In the genomic region with DNA sequence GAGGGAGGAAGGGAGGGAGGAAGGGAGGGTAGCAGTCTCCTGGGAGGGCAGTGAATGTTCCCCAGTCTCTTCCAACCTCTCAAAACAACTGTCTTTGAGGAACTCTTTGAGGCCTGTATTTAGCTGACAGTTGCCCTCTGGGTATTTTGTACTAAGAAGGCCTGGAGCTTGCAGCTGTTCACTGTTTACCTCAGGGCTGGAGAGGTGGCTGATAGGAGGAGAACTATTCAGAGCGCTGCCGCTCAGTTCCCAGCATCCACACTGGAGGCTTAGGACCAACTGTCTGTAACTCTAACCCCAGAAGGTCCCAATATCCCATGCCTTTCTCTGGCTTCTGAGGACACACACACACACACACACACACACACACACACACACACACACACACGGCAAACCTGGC, we compare ENCODE assay signal across 21 mouse cellular contexts. TPM values are rescaled to one million over a fixed set of nuclear protein-coding genes. Genes with fewer than 3 reads are reported as not detected.
DNase-seq lines count a peak whose midpoint lies in the region; ATAC-seq and TF ChIP-seq lines count a peak whose summit lies in the region.
"Had no signal": no experiment of that assay in that cellular context is flagged by ENCODE, and none has a peak within 500 bp of the region (broad histone marks: within the 10 kb centered on the region; RNA-seq: fewer than 3 reads in every experiment).

No protein-coding gene starts in this region.

- H3K4me3 ChIP-seq in lung, embryonic 14.5 days (ENCODE audit: low read depth, low read length): no peak overlapping the region
- no peak overlapping the region for H3K4me3 ChIP-seq in embryonic facial prominence, embryonic 14.5 days (ENCODE audit: low read depth, low read length)
- no peak overlapping the region for H3K4me3 ChIP-seq in forebrain, postnatal 0 days (ENCODE audit: low read depth, low read length)
- H3K4me3 ChIP-seq in midbrain, embryonic 13.5 days (replicated peaks): no peak overlapping the region
- H3K4me3 ChIP-seq: lung, embryonic 15.5 days had no signal

- no peaks in the 10 kb centered on the region for H3K27me3 ChIP-seq in lung, embryonic 14.5 days (ENCODE audit: insufficient read depth, low read length)
- H3K27me3 ChIP-seq in embryonic facial prominence, embryonic 14.5 days (replicated peaks; ENCODE audit: control insufficient read depth, insufficient read depth, low read length): no peaks in the 10 kb centered on the region
- no peaks in the 10 kb centered on the region for H3K27me3 ChIP-seq in forebrain, postnatal 0 days (ENCODE audit: insufficient read depth, low read length)
- no peaks in the 10 kb centered on the region for H3K27me3 ChIP-seq in midbrain, embryonic 13.5 days
- H3K27me3 ChIP-seq: lung, embryonic 15.5 days had no signal

- peaks cover 25% of the 10 kb centered on the region for H3K4me1 ChIP-seq in lung, embryonic 14.5 days (ENCODE audit: insufficient read depth)
- H3K4me1 ChIP-seq in embryonic facial prominence, embryonic 14.5 days (ENCODE audit: control insufficient read depth, insufficient read depth, low read length): peaks cover 10% of the 10 kb centered on the region
- H3K4me1 ChIP-seq in forebrain, postnatal 0 days (ENCODE audit: insufficient read depth): peaks cover 22% of the 10 kb centered on the region
- H3K4me1 ChIP-seq in midbrain, embryonic 13.5 days (replicated peaks): peaks cover 68% of the 10 kb centered on the region

- no peaks in the 10 kb centered on the region for H3K9me3 ChIP-seq in lung, embryonic 14.5 days (ENCODE audit: low read depth, low read length)
- no peaks in the 10 kb centered on the region for H3K9me3 ChIP-seq in embryonic facial prominence, embryonic 14.5 days (ENCODE audit: control insufficient read depth, low read length)
- no peaks in the 10 kb centered on the region for H3K9me3 ChIP-seq in forebrain, postnatal 0 days (ENCODE audit: low read length)
- no peaks in the 10 kb centered on the region for H3K9me3 ChIP-seq in midbrain, embryonic 13.5 days
- H3K9me3 ChIP-seq: lung, embryonic 15.5 days had no signal

- no peaks in the 10 kb centered on the region for H3K36me3 ChIP-seq in lung, embryonic 14.5 days (ENCODE audit: insufficient read depth)
- no peaks in the 10 kb centered on the region for H3K36me3 ChIP-seq in embryonic facial prominence, embryonic 14.5 days (ENCODE audit: control insufficient read depth, insufficient read depth, low read length)
- H3K36me3 ChIP-seq in forebrain, postnatal 0 days (ENCODE audit: insufficient read depth): no peaks in the 10 kb centered on the region
- H3K36me3 ChIP-seq in midbrain, embryonic 13.5 days: no peaks in the 10 kb centered on the region
- H3K36me3 ChIP-seq: lung, embryonic 15.5 days had no signal

- no peak overlapping the region for H3K9ac ChIP-seq in lung, embryonic 14.5 days
- no peak overlapping the region; the same call in 1 of the 2 replicates for H3K9ac ChIP-seq in embryonic facial prominence, embryonic 14.5 days (ENCODE audit: low read depth, low read length)
- H3K9ac ChIP-seq in forebrain, postnatal 0 days: no peak overlapping the region
- H3K9ac ChIP-seq in midbrain, embryonic 13.5 days (replicated peaks): no peak overlapping the region
- H3K9ac ChIP-seq: lung, embryonic 15.5 days had no signal

- TF ChIP-seq CTCF in lung, embryonic 14.5 days (IDR thresholded peaks at IDR 0.05; ENCODE audit: low read depth): no peak
- TF ChIP-seq CTCF in forebrain, postnatal 0 days (IDR thresholded peaks at IDR 0.05; ENCODE audit: low read depth): no peak

- DNase-seq in lung, embryonic 14.5 days: peak; percentile 41
- DNase-seq in lung, postnatal 25 days (ENCODE audit: low spot score): no peak
- peak; percentile 87 for DNase-seq in embryonic facial prominence, embryonic 14.5 days (ENCODE audit: low spot score)
- no peak for DNase-seq in forebrain, postnatal 0 days
- DNase-seq in lung, postnatal 14 days: no peak
- no peak for DNase-seq in cerebellum, postnatal 4 days (ENCODE audit: low spot score in 2 of 2)
- no peak for DNase-seq in kidney, postnatal 25 days
- DNase-seq: adrenal gland, postnatal 14 days; cerebellum, adult 9-11 months; layer of hippocampus, adult 9-11 months; right cerebral cortex, postnatal 25 days; thymus, postnatal 14 days had no signal

- 24% methylated on average over 3 of the region's 3 CpGs for WGBS in lung, embryonic 14.5 days
- WGBS in embryonic facial prominence, embryonic 14.5 days: 38% methylated on average over 3 of the region's 3 CpGs
- WGBS in forebrain, postnatal 0 days: 22% methylated on average over 3 of the region's 3 CpGs
- WGBS in midbrain, embryonic 13.5 days: 40% methylated on average over 3 of the region's 3 CpGs

- H3K4me2 ChIP-seq in lung, embryonic 14.5 days: no peak overlapping the region
- H3K4me2 ChIP-seq in embryonic facial prominence, embryonic 14.5 days (ENCODE audit: low read depth, low read length): no peak overlapping the region
- H3K4me2 ChIP-seq in forebrain, postnatal 0 days (ENCODE audit: low read depth): no peak overlapping the region
- H3K4me2 ChIP-seq in midbrain, embryonic 13.5 days (replicated peaks): no peak overlapping the region
- H3K4me2 ChIP-seq: lung, embryonic 15.5 days had no signal

- ATAC-seq in lung, embryonic 14.5 days (ENCODE audit: insufficient read depth): peak; percentile 13; the same call in 1 of the 2 replicates
- ATAC-seq in embryonic facial prominence, embryonic 14.5 days (ENCODE audit: low read depth): peak; percentile 82
- ATAC-seq in forebrain, postnatal 0 days: 0 out of 2 replicates have a peak, but pooled peaks have one; percentile 7
- no peak for ATAC-seq in midbrain, embryonic 13.5 days

- no peak overlapping the region for H3K27ac ChIP-seq in lung, embryonic 14.5 days (ENCODE audit: low read depth)
- H3K27ac ChIP-seq in embryonic facial prominence, embryonic 14.5 days (replicated peaks; ENCODE audit: low read depth, low read length): 0 out of 2 replicates have a peak overlapping the region, but pooled peaks have one; percentile 61
- H3K27ac ChIP-seq in forebrain, postnatal 0 days (ENCODE audit: low read depth, low read length): peak overlapping the region; percentile 15; the same call in 1 of the 2 replicates
- peak overlapping the region; percentile 96 for H3K27ac ChIP-seq in midbrain, embryonic 13.5 days
- H3K27ac ChIP-seq: kidney, postnatal 0 days had no signal

RNA-seq across cellular contexts. Expression of a gene that starts 23.1 kb away (rescaled TPM):
- 56.5 and 64.6 TPM in 2 replicates for polyA plus RNA-seq in lung, embryonic 14.5 days (2014; fragmentation: Nextera tagmentation; extraction: Ambion mirVana)
- polyA plus RNA-seq in embryonic facial prominence, embryonic 14.5 days (2014; fragmentation: Nextera tagmentation; extraction: Ambion mirVana): 61.6 and 62.1 TPM in 2 replicates
- 24.2 and 30.7 TPM in 2 replicates for total RNA-seq in forebrain, postnatal 0 days (2014; rRNA removed)
- 49.7 and 52.2 TPM in 2 replicates for polyA plus RNA-seq in forebrain, postnatal 0 days (2015; fragmentation: Nextera tagmentation; extraction: Ambion mirVana)
- polyA plus RNA-seq in midbrain, embryonic 13.5 days (2015; fragmentation: Nextera tagmentation; extraction: Ambion mirVana): 72.6 and 89.7 TPM in 2 replicates

RNA-seq across cellular contexts. Expression of a gene that starts 51.7 kb away (rescaled TPM):
- not detected in 2 replicates for polyA plus RNA-seq in lung, embryonic 14.5 days (2014; fragmentation: Nextera tagmentation; extraction: Ambion mirVana)
- not detected in 2 replicates for polyA plus RNA-seq in embryonic facial prominence, embryonic 14.5 days (2014; fragmentation: Nextera tagmentation; extraction: Ambion mirVana)
- total RNA-seq in forebrain, postnatal 0 days (2014; rRNA removed): not detected in 2 replicates
- polyA plus RNA-seq in forebrain, postnatal 0 days (2015; fragmentation: Nextera tagmentation; extraction: Ambion mirVana): not detected in 2 replicates
- polyA plus RNA-seq in midbrain, embryonic 13.5 days (2015; fragmentation: Nextera tagmentation; extraction: Ambion mirVana): not detected in 2 replicates
- total RNA-seq: adrenal gland, postnatal 14 days; ES-E14; left cerebral cortex, postnatal 4 days had no signal
- polyA plus RNA-seq: C2C12; embryonic facial prominence, embryonic 11.5 days; frontal cortex, adult 2 months; heart, embryonic 14.5 days; kidney, postnatal 0 days; lung, embryonic 15.5 days had no signal

Comparison
In these comparisons a context has a peak if more than half of its experiments do, and no peak if none do; other contexts are left out.
1. DNase-seq: peak in lung, embryonic 14.5 days (single experiment) and embryonic facial prominence, embryonic 14.5 days (single experiment); none in lung, postnatal 25 days (single experiment), forebrain, postnatal 0 days (single experiment), lung, postnatal 14 days (single experiment), cerebellum, postnatal 4 days (0 of 2) and kidney, postnatal 25 days (0 of 2).